Mouse (Mus musculus) CH12.LX (cell line): ENCODE measurements around the gene Spink2.

ENCODE experiments used
- CHD2 ChIP-seq: IDR thresholded peaks from 2 replicates; pipeline ENCODE4 v1.6.1; 2011; ENCODE audit warnings: low read length, improper control_type of control experiment
- EP300 ChIP-seq: IDR thresholded peaks from 2 replicates; pipeline ENCODE4 v1.6.1; 2011; ENCODE audit warnings: low read length, improper control_type of control experiment
- NELFE ChIP-seq: IDR thresholded peaks from 2 replicates; pipeline ENCODE4 v1.6.1; 2011; ENCODE audit warnings: low read depth, low read length, improper control_type of control experiment
- POLR2A ChIP-seq: IDR thresholded peaks from 2 replicates; pipeline ENCODE4 v1.6.1; 2011; ENCODE audit warnings: low read depth, mild to moderate bottlenecking, improper control_type of control experiment, low read length
- ZC3H11A ChIP-seq: IDR thresholded peaks from 2 replicates; pipeline ENCODE4 v1.6.1; 2012; ENCODE audit warnings: low read depth, mild to moderate bottlenecking, inconsistent platforms, low read length, improper control_type of control experiment
- ZNF384 ChIP-seq: IDR thresholded peaks from 2 replicates; pipeline ENCODE4 v1.6.1; 2012; ENCODE audit warnings: low read depth, low read length, improper control_type of control experiment, inconsistent platforms

DNA sequence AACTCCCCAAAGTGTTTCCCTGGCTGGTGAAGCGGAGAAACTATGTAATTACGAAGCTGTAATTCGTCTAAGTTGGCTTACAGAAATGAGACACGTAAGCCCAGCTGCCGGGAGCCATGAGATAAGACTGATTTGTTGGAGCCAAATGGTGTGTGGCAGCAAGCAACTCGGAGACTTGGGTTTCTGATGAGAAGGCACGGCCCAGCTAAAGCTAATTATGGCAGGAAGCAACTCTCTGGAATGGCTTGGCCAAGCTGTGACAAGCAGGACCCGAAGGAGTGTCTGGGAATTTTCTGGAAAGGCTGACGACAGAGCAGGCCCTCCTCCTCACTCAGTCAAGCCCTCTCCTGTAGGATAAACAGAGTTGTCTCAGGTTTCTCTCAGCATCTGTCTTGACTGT lies 33.3 kb downstream of the Spink2 start:
- TF ChIP-seq POLR2A, result no peak
- no peak for TF ChIP-seq ZC3H11A
- TF ChIP-seq NELFE, result no peak
- no peak for TF ChIP-seq CHD2
- no peak for TF ChIP-seq EP300
- TF ChIP-seq ZNF384, result no peak
